Mouse (Mus musculus) mesoderm, embryonic 11.5 days (tissue): ENCODE results near the gene Mgmt.

Source experiments
- DNase-seq: peaks from one replicate; pipeline ENCODE4 v3.0.0-alpha.2; 2012; ENCODE audit warnings: low read depth, low spot score

Mgmt gene

DNA sequence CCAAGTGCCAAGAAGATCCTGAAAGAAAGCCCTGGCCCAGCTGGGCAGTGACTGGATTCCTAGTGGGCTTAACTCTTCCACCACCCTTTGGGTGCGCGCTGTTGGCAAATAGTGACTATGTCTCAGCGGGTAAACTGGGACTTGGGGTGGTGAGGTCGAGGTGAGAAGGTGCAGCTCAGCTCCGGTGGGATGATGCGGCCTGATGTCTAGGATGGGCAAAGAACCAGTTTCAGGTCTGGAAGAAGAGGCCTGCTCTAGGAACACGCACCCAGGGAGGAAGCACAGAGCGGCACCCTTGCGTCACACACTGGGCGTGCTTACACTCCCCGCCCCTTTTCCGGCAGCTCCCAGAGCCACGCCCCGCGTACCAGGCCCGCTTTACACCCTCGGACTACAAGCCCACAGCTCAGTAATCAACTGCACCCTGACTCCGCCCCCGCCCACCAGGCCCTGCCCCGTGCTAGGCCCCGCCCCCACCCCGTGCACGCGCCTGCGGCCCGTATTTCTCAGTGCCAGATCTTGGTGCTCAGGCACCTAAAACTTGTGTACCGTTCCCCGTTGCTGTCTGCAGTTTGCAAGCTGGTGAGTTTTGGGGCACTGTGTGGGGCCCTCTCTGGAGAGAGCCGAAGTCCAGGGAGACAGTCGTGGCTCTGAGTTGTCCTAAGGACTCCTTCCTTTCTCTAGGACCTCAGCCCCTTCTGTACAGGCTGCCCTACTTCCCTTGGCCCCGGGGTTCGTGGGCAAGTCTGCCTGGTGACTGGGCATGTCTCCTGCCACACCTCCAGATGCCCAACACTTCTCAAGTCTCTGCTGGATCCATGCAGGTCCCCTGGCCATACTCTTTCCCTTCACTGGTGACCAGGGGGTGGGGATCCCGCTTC lies at the start of gene Mgmt:
Gene Mgmt, plus strand, starts transcription at position 509 of the 881 bp plus-strand sequence.
- DNase-seq, result peak; percentile 93

DNA sequence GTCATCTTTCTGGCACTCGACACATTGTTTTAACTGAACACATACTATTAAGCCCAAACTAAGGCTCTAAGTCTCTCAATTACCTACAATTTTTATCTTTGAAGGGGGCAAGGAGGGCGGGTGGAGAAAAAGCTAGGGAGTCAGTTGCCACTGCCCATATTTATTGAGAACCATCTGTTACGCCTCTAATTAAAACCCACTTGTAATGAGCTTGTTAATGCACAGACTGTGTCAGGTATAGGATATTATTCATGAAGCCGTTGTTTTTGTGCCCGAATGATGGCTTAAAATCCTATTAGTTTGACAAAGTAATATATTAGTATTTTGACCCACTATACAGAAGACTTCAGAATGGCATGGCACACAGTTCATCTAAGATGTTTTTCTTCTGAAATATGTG lies 49.6 kb upstream of the Mgmt start:
- no peak for DNase-seq

DNA sequence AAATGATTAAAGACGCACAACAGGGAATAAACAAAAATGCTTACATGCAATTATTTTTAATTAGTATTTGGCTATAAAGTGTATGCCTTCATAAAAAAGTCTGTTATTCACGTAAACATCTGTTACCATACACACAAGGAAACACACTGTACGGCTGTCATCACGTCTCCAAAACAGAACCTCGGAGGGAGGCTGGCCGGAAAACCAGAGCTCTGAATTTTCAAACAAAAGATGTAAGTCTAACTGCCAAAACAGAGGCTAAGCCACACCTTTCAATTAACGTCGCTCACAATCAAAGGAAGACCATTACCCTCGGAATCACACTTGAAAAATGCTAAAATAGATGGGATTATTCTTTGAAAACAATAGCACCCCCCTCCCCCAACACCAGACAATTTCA lies 49.1 kb upstream of the Mgmt start:
- no peak for DNase-seq

DNA sequence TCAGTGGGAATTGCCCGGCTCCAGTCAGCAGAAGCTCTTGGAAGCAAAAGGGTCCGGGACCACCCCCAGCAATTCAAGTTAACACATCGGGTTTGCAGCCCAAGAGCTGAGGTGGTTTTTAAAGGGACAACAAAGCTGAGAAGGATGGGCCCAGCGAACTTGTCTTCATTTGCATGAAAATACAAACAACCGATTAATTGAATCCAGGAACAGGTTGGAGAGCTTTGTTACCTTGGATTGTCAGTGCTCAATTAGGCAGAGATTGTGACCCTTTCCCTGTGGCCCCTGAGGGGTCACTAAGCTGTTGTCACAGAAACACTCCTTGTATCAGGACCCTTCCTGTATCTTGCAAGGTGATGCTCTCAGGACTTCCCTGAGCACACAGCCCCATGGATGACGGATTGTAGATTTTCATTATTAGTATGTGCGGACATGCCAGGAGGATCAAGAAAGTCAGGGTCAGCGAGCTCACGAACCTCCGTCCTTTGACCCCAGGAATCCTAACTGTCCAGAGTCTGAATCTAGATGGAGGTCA lies 48.3 kb upstream of the Mgmt start:
- DNase-seq, result no peak

DNA sequence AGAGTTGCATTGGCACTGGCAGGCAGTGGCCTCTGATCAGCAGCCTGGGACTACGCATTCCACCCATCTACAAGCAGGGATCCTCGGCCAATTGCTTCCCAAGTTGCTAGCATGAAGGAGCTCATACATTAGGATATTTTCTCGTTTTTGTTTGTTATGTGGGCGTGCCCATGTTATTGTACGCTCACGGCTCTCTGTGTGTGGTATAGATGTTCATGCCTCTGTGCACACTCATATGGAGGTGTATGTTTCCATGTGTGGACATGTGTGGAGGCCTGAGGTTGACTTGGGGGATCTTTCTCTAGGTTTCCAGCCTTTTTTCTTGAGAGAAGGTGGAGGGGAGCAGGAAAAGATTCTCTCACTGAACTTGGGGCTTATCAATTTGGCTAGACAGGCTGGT lies 46.8 kb upstream of the Mgmt start:
- DNase-seq, result no peak

DNA sequence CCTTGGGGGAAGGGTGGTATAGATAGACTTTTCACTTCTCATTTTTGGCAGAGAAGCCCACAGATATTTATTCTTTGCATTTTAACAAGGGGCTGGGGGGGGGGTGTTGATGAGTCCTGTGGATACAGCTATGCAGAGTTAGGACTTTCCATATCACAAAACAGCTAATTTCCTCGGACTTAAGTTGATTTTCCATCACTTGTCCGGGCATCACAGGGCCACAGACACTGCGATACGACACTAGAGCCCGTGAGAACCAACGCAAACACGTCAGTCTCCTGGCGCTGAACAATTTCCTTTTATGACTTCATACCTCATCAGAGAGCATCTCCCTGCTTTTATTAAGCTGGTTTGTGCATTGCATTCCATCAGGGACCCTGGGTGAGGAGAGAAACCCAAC lies 45.7 kb upstream of the Mgmt start:
- DNase-seq, result no peak

DNA sequence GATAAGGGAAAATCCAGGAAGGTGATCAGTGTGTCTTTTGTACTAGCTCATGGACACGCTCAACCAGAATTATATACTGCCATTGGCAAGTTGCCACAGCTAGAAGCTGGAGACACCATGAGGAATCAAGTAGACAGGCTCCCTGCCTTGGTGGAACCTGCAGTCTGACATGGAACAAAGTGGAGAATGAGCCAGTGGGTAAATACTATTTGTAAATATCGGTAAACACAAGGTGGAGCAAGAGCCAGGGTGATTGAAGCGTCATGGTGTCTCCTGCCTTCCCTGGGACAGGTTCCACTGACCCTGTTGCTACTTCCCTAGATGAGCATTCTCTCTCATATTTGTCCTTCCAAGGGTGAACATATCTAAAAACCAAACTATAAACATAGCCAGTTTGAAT lies 44.6 kb upstream of the Mgmt start:
- DNase-seq, result no peak

DNA sequence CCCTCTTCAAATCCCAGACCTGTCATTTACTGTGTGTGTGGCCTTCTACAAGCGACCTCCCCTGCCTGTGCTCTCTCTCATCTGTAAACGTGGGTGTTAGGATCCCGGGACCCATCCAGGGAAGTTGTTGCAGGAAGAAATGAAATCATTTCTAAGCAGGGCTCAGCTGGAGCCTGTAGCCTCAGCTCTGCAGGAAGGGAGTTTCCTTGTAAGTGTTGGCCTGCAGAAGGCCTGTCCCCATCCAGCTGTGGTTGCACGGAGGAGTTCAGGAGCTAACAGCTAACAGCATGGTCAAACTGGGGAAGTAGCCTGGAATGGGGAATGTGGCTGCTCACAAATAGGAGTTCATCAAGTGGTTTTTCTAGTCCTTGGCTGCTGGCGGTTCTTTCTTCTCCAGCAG lies 44.1 kb upstream of the Mgmt start:
- DNase-seq, result no peak

DNA sequence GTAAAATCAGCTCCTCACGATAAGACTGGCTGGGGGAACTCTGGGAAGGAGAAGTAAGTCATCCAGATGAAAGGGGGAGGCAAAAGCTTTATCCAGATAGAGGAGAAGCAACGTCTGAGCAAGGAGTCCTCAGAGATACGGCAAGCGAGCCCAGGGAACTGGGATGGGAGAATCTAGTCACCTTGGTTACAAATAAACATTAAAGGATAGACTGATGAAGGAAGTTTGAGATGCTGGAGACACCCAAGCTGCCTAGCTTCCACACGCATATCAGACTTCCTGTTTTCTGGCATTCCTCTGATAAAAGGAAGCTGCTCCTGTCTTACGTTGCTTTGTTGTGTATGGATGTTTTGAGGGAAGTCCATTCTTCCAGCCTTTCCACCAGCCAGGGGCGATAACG lies 42.5 kb upstream of the Mgmt start:
- DNase-seq, result no peak

DNA sequence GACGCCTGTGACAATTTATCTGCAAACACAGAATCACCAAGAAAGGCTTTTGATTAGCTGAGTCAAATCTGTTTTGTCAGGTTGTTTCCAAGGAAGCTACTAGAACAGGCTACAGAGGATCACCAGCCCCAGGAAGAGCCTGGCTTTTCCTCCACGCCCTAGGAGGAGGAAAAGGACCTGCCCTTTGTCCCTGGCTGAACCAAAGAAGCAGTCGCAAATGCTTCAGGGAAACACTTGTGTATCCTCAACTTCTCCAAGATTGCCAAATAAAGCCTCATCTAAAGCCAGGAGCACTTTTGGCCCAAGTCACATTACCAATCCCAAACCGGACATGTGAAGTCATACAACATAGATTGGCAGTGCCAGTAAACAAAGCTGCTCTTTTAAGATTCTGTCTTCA lies 41.7 kb upstream of the Mgmt start:
- DNase-seq, result no peak

DNA sequence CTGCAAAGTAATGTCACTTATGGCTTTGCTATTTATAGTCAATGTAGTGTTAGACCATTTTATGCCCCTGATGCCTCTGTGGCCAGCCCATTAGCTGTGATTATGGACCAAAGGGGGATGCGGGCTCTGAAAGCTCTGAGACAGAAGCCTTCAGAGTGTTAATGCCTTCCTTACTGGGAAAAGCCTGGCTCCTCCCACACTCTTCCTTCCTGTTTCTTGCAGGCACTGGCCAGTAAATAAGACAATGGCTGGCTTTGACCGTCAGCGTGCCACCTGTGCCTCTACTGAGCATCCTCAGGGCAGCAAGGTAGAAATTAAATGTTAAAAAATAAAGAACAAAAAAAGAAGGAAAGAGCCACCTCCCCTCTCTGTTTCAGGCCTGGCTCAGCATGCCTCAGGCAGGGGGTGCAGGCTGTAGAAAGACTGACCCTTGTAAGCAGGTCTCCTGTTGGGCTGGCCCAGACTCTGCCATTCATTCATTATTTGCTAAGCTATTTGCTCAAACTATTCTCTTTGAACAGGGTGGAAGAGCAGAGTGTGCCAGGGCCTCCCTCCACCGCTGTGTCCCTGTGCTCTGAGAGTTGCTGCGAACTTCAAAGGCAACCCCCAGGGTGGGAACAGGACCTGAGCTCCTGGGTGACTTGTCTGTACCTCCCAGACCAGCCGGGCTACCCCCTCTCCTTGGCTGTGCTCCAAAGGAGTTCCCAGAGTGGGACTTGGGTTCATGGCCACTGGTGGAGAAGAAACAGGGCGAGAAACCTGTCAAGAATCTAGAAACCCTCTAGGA lies 29.5 kb upstream of the Mgmt start:
- DNase-seq, result no peak

DNA sequence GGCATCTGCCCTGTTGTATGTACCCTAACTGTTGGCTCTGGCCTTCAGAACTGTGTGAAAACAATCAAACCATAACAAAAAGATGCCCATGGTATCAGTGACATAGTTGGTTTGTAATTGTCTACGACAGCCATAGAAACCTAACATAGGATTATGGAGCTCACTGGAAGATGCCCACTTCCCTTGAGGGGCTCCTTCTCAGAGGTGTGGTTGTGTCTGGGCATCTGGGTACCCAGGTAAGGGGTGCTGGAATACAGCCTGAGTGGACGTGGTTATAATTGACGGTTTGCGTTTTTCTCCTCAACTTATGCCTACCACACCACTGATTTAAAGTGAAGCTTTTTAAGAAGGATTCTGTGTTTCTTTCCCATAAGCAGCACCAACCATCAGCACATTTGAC lies 28.5 kb upstream of the Mgmt start:
- no peak for DNase-seq

DNA sequence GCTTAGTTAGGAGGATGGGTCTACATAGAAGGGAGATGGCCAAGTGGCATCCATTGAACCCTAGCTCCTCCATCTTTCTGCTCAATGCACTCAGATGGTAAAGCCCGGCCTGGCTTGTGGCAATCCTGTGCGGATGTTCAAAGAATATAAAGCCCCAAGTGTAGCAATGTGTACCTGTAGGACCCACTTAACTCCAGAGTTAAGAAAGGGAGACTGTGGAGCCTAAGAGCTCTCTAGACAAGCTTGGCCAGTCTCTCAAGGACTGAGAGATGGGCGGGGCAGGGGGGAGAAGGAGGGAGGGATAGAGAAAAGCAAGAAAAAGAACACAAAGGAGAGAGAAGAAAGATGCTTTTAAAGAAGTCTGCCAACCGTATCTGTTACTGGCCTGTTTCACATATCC lies 27.9 kb upstream of the Mgmt start:
- DNase-seq, result no peak

DNA sequence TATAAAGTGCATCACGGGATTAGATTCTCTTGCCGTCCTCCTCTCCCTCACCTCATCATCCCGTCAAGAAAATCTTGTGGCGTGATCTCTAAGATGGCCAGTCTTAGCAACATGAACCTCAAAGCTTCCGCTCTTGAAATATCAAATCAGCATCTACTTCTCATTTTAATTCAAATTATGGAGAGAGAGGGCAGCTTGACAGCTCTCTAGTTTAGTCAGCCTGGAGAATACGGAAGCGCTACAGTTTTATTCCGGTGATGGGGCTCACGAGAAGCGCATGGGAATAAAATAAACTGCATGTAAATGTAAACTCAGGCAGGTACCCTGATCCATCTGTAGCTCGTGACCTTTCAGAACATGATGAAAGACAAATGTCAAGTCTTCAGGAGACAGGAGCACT lies 22.9 kb upstream of the Mgmt start:
- no peak for DNase-seq

DNA sequence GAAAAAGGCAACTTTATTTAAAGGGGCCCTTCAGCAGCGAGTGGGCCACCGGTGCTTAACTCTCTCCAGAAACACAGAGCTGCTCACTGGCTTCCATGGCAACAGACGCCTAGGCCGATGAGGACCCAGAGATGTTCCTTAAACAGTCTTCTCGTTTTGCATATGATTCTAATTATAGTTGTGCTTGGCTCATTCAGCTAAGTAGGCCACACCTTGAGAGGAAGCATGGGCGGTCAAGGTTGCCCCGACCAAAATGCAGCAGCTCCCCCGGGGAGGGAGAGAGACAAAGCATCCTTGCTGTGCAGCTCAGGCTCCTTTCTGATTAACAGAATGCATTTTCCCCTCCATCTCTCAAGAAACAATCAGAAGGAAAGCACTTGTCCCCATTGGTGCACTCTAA lies 22.4 kb upstream of the Mgmt start:
- DNase-seq, result no peak

DNA sequence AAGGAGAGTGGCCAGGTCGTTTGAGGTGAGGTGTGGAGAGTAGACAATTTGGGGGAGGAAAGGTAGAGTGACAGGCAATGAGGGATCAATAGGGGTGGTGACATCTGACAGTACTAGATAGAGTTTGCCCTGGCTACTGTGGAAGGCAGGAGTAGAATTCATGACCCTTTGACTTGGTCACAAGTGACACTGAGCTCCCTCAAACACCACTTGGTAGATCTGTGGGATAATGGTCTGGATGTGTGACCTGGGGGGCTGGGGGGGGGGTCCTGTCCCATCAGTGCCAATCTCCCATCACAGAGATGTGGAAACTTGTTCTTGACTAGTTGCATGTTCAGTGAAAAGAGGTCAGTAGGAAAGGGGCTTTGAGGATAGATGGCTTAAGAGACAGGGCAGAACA lies 20.0 kb upstream of the Mgmt start:
- no peak for DNase-seq

DNA sequence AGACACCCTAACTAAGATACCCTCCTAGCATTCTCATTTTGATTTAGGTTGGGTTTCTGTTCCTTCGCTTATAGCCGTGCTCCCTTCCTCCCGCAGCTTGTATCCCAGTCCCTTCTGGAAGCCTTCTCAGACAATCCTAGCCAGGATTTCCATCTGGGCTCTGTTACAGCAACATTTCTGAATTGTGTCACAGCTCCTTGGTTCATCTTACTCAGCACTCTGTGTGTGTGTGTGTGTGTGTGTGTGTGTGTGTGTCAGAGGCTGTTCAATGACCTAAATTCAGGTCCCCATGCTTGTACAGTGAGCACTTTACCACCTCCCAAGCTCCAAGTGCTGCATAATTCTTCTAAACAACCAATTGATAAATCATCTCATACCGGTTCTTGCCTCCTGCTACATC lies 14.0 kb upstream of the Mgmt start:
- no peak for DNase-seq

DNA sequence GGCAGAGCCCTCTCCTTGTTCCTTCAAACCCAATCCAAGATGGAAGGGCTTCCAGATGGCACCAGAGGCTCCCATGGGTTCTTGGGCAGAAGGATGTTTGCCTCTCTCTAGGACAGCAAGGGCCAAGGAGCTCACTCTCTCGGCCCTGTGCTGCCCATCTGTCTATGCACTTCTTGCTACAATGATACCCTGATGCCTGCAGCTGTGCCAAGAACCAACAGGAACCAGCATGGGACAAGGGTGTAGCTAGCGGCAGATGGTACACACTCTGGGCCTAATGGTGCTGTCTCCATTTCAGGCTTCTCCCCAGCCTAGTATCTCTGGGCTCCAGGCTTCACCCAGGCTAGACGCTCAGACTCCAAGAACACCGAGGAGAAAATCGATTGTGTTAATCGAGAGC lies 6.3 kb upstream of the Mgmt start:
- DNase-seq, result no peak

DNA sequence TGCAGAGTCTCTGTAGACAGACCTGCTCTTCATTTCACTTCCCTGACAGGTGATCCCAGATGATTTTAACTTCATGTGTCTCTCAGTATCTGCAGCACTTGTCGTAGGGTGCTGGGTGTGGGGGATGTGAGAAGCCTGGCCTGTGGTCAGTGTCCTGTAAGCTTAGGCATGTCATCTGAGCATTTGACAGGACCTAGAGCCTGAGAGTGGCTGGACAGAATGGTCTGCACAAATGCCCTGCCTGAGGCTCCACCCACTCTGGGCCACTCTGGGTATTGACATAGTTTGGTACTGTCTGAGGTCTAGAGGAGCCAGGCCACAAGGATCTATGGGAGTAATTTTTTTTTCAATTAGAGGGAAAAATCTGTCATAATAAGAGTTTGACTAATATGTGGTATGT lies 942 bp downstream of the Mgmt start:
- no peak for DNase-seq

DNA sequence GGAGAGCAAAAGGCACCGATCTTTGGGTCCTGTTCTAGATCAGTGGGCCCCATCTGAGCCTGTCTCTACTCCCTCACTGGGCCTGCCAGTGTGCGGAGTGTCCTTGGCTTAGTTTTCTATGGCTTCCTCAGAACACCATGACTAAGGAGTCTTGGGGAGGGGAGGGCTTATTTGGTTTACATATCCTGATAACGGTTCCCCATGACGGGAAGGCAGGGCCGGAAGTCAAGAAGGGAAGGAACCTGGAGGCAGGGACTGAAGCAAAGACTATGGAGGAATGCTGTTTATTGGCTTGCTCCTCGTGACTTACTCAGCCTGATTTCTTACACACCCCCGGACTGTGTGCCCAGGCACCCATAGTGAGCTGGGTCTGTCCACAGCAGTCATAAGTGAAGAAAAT lies 1.4 kb downstream of the Mgmt start:
- no peak for DNase-seq

DNA sequence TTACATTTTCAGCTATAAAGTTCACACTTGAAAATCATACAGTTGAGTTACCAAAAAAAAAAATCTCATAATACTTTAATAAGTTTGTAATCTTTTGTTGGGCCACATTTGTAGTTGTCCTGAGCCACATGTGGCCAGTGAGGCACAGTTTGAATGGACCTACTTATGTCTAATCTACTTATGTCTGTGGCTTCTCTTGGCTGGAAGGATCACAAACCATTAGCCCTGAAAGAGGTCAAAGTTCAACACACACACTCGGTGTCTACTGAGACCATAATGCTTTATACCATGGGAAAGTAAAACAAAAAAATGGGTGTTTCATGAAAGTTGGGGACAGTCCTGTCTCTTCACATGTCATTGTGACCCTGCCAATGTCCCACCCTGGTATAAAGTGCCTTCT lies 3.1 kb downstream of the Mgmt start:
- no peak for DNase-seq

DNA sequence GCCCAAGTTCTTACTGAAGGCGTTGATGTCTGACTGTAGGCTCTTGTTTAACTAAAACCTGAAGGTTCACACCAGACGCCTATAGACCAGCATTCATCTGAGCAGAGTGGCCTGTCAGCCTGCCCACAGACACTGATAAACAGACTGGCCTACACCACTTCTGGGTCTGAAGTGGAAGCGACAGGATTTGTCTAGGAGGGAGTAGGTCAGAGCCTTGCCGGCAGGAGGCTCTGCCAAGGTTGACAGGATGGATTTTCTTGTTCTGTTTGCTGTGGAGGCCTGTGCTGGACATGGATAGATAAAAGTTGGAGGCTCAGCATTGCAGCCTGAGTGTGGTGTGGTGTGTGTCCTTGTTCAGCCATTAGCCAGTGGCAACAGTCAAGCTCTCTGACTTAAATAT lies 3.6 kb downstream of the Mgmt start:
- DNase-seq, result no peak

DNA sequence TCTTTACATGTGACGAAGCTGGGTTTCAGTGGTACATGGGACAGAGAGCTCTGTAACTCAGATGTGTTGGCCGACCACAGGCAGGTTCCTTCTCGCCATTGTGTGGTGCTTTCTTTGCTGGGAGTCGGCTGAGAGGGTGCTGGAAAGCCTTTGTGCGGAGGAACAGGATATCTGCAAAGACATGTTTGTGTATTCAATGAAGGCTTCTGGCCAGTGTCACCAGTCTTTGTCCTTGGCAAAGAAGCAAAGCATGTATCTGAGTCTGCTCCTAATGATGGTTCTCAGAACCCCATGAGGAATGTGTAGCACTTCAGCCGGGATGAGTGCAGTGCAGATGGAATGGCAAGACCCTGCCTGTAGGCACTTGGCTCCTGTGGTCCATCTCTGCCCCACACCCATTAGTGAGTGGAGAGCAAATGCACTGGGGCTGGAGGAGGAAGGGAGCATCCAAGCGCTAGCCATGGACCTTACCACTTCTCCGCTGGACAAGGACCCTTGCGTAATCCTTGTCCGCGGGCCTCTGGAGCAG lies 14.3 kb downstream of the Mgmt start:
- DNase-seq, result no peak
